Mouse (Mus musculus) spleen, adult 18-20 months (tissue): ENCODE measurements around the gene Gm8926.
"Not testable (repeated sequence)": the region's sequence is repeated elsewhere in the genome, so short reads cannot be mapped to it uniquely, and the experiment has no call there.

Source experiments
- DNase-seq, 2 experiments: peaks; one replicate each; pipeline ENCODE4 v3.0.0; 2022; ENCODE audit warnings: mixed read lengths in 2 of 2

The Gm8926 gene

GRCm38 (mm10) chr5:11770248-11770647 is at the start of gene Gm8926:
Gene Gm8926 (plus strand): TSS chr5:11770548.
- DNase-seq, result not testable (repeated sequence)
